Mouse (Mus musculus) cerebellum, postnatal 14 days (tissue): ENCODE data around the gene Slc25a45.

Source experiments
- DNase-seq, 2 experiments: peaks; one replicate each; pipeline ENCODE4 v3.0.0; 2021; ENCODE audit warnings: mixed read lengths in 2 of 2

Slc25a45 gene

GRCm38 (mm10) chr19:5840890-5841388 lies 36.7 kb upstream of the Slc25a45 start:
- no peak for DNase-seq

GRCm38 (mm10) chr19:5841389-5841946 lies 36.1 kb upstream of the Slc25a45 start:
- DNase-seq = peak in 1 of 2 experiments; percentile 20

DNA sequence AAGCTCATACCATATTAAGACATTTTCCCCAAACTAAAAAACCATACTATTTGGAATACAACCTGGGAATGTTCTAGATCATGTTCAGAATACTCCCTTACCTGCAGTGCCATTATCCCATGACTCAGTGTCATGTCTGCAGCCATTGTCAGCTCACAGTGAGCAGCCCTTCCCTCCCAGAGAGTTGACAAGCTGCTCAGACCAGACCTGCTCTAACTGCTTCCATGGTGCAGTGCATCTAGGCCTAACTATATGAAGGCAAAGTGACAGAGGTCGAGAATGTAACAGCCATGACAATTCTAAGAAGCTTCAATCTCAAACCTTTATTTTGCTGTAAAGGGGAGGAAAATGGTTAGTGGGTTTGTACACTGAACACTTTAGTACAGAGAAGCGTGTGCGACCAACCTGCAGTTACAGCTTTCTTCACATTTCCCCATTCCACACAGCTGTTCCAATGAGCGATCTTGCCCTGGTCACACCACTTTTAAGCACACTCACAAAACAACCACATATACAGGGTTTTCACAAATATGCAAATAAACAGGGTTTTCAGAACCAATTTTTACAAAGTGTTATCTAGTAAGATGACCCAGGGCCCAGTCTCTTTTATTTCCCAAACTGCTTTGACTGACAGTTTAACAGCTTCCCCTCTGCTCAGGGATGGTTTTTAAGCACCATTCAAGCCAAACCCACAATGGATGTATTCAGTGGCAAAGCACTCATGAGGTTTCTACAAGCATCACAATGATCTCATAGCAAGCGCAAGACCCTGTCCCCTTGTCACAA lies 35.4 kb upstream of the Slc25a45 start:
- DNase-seq = peak in 1 of 2 experiments; percentile 22

GRCm38 (mm10) chr19:5842785-5843730 lies 34.5 kb upstream of the Slc25a45 start:
- no peak for DNase-seq

DNA sequence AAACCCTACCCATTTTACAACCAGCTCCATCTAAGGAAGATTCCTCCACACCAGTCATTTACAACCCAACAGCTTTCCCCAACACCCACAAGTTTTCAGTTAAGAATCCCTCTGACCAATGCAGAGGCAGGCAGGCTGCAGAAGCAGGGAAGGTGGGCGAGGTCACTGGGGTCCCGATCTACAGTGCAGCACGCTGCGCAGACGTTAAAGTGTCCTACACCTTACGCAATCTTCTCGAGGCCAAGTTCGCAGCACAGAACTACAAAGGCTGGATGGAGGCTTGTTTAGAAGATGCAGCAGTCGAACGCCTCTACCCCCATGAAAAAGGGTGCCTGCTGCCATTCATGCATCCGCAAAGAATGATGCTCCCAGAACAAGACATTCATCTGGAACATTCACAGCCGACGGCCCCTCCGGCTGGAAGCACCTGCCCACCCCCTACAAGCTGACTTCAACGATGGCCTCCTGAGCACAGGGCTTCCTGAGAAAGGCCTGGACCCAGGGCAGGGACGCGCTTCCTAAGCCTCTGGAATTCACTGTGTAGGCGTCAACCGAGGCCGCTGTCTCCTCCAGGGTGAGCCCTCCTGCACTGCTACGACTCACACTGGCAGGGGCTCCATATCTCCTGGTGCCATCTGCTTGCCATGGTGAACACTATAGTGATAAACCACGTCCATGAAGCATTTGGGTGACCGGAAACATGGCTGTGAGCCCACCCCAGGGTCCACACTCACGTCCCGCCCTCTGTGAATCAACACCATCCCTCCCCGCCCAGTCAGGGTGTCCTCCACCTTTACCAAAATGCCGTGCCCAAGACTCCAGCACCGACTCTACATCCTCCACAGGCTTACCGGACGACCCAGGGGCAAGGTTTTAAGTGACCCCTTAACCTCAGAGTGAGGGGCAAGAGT lies 33.6 kb upstream of the Slc25a45 start:
- peak; percentile 31 to 33 for DNase-seq

DNA sequence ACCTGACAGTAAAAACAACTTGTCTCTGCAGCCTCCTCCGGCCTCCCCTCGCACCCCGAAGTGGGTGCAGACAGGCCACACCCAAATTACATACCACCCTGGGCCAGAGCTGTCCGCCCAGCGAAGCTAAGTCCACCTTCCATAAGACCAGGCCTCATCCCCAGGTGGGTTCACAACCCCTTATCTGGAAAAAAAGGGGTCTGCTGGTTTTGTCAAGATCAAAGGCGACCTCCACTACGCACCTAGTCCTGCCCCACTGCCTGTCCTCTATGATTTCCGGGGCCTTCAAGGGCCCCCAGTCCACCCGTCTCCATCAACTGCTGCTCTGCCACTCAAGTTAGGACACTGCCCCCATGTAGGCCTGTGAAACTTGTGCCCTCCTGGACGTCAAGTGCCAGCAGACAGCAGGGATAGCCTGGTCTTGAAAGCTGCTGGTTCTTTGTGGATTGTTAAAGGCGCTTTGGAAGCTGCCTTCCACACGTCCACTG lies 32.7 kb upstream of the Slc25a45 start:
- DNase-seq = peak in 1 of 2 experiments; percentile 19

GRCm38 (mm10) chr19:5845319-5846135 lies 32.1 kb upstream of the Slc25a45 start:
- peak; percentile 95 to 96 for DNase-seq

DNA sequence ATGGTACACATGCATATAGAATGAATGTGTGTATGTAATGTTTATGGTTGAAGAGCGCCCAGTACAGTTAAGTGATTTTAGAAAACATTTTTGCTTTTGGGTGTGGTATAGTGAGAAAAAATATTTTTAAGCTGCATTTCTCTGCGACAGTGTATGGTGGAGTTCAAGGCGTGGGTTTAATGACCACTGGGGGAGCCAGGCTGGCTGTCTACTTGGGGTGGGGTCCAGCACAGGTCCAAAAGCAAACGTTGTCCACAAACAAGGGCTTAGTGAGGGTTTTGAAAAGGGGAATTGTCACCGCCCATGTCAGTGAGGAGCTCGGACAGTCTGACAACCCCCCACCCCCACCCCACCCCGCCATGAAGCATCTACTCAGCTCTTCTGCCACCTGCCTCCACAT lies 31.5 kb upstream of the Slc25a45 start:
- DNase-seq = peak; percentile 66 to 71

- peak; percentile 88 for DNase-seq
Measured at GRCm38 (mm10) chr19:5846557-5847305, 30.9 kb upstream of the Slc25a45 start.

DNA sequence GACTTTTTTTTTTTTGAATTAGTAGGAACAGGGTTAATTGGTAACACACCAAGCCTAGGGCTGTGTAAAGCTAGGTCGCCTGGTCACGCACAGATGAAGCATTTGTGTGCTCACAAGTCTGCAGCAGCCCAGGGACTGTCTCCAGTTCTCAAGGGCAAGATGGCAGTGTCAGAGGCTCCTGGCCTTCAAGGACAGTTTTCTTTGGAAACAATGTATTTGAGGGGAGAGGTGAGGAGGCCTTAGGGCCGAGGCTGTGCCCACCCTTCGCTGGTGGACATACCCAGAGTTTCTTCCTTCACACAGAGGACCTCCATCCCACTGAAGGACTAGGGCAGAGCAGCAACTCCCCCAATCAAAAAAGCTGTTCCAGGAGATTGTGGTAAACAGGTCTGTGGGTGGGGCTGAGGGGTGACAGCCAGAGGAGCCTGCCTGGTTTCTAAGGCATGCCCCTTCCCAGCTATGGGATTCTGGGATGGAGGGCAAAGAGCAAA lies 30.3 kb upstream of the Slc25a45 start:
- peak; percentile 51 to 63 for DNase-seq

DNA sequence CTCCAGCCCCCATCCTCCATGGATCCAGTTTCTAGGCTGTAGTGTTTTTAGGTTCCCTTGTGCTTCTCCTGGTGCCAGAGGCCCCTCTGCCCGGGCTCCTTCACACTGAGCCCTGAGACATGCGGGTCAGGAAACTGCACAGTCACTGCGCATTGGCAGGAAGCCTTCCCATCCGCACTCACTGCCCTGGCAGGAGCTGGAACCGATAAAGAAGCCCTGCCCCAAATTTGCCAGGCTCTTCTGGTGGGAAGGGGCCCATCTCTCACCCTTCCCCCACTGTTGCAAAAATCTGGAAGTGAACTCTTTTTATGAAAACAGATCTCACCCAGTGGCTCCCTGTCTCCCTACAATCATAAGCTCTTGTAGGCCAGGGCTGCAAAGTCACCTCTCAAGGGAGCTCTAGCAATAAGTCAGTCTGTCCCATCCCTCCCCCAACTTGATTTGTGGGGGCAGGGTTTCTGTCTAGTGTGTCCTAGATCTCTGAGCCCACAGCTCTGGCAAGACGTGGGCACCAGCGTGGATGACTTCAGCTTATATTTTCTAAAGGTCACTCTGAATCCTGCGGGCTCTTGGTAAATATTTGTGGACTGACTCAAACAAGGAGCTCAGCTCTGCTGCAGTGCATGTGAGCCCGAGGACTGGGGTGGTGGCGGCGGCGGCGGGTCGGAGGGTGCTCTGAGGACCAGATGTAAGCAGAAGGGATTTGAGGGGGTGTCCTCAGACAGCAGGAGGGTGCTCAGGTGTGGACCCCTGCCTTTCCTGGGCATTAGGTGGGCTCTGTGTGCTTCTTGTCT lies 29.4 kb upstream of the Slc25a45 start:
- peak; percentile 78 to 79 for DNase-seq

GRCm38 (mm10) chr19:5848826-5849672 lies 28.6 kb upstream of the Slc25a45 start:
- peak; percentile 60 to 65 for DNase-seq

- DNase-seq = peak; percentile 96 to 98
Measured at GRCm38 (mm10) chr19:5849843-5850527, 27.6 kb upstream of the Slc25a45 start.

- no peak for DNase-seq
Measured at GRCm38 (mm10) chr19:5850860-5851259, 26.7 kb upstream of the Slc25a45 start.

- no peak for DNase-seq
Measured at GRCm38 (mm10) chr19:5851481-5851971, 26.1 kb upstream of the Slc25a45 start.

DNA sequence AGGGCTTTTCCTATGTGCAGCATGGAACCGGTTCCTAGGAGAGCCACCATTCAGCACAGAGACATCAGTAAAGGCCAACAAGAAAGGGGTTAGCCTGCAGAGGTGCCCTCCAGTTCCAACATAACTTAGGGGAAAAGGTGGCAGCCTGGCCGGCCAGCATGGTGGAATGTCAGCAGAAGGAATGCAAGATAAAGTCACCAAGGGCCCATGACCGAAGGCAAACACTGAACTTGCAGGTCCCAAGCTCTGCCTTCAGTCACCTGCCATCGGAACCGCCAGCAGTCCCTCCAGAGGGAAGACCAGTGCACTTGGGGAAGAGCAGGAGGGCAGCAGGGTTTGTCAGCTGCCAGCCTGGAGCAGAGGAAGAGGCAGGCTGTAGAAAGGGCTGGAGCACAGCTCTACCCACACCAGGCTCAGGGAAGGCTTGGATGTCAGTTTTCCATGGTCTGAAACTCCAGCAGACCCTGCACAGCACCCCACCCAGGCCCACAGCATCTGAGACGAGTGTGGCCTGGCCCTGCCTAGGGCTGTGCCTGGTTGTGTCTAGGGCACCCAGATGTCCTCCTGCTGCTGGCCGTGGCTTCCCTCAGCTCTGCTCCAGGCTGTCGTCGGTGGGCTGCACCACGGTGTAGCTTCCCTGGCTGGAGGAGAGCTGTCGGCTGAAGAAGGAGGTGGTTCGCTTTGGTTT lies 25.4 kb upstream of the Slc25a45 start:
- DNase-seq = no peak

DNA sequence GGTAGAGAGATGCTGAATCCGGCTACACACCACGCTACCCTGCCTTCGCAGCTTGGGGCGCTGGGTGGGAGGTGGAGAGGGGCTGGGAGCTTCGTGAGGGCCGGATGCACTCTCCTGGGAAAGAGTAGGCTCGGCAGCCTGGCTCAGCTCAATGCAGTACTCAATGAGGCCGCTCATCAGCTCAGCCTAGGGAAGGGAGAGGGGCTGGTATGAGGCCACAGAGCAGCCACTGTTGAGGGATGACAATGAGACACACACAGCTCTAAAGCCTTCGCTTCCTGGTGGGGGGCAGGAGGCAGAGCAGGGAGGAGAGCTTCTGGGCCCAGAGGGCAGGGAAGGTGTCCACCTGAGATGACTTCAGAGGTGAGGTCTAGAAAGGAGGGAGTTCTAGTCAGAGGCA lies 21.0 kb upstream of the Slc25a45 start:
- no peak for DNase-seq
